Mouse (Mus musculus) liver, postnatal 0 days (tissue): ENCODE measurements around the gene Kalrn.

ENCODE experiments used
- CTCF ChIP-seq: sonication (generic); IDR thresholded peaks from 2 replicates; pipeline ENCODE4 v1.5.1; 2016; ENCODE audit warnings: antibody characterized with exemption, low read depth
- EP300 ChIP-seq: IDR thresholded peaks from 2 replicates; pipeline ENCODE4 v1.6.1; 2016; ENCODE audit warnings: antibody characterized with exemption, low read depth, mild to moderate bottlenecking

DNA sequence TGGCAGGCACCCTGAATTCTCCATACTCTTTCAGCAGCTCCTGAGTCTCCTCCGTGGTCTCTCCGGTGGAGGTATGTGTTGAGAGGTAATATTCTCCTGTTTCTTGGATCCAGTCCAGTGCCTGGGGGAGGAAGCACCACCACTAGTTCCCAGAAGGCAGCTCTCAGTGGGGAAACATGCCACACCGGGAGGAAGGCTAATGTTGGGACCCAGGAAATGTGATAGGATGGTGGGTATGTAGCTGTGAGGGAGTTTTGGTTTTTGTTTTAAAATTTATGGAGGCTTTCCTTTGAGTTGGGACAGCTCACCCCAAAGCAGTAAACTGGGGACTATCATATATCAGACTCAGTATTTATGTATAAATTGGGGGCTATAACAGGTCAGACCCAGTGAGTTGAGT is 361.2 kb downstream of the Kalrn start:
- no peak for TF ChIP-seq EP300
- no peak for TF ChIP-seq CTCF
